Mouse (Mus musculus) limb, embryonic 12.5 days (tissue): ENCODE measurements around the gene D630003M21Rik. TPM values are rescaled to one million over a fixed set of nuclear protein-coding genes. Genes with fewer than 3 reads are reported as not detected.

Source experiments
- ATAC-seq: fragments of 200-750 bp; cut with Nextera tagmentation; 2 replicates; pipeline ENCODE4 v1.8.0; 2017; ENCODE audit warnings: low read depth, moderate TSS enrichment; ENCODE audit not compliant: insufficient number of reproducible peaks, insufficient read depth, low FRiP score, low TSS enrichment
- H3K27ac ChIP-seq: fragments of 300-500 bp; sonication (generic); 2 replicates; pipeline ENCODE4 v1.5.1; 2016; ENCODE audit warnings: mild to moderate bottlenecking, moderate library complexity
- H3K27me3 ChIP-seq: fragments of 300-500 bp; sonication (generic); 2 replicates; pipeline ENCODE4 v1.6.1; 2016; ENCODE audit warnings: mild to moderate bottlenecking, moderate library complexity
- H3K36me3 ChIP-seq: fragments of 300-500 bp; sonication (generic); 2 replicates; pipeline ENCODE4 v1.6.1; 2016; ENCODE audit warnings: mild to moderate bottlenecking, moderate library complexity
- H3K4me1 ChIP-seq: fragments of 300-500 bp; sonication (generic); replicated peaks from 2 replicates; pipeline ENCODE4 v1.6.1; 2016
- H3K4me2 ChIP-seq: fragments of 300-500 bp; sonication (generic); 2 replicates; pipeline ENCODE4 v1.6.1; 2016; ENCODE audit warnings: mild to moderate bottlenecking, moderate library complexity
- H3K4me3 ChIP-seq: fragments of 300-500 bp; sonication (generic); replicated peaks from 2 replicates; pipeline ENCODE4 v1.5.1; 2016; ENCODE audit warnings: mild to moderate bottlenecking
- H3K9ac ChIP-seq: fragments of 300-500 bp; sonication (generic); replicated peaks from 2 replicates; pipeline ENCODE4 v1.6.1; 2016; ENCODE audit warnings: mild to moderate bottlenecking, moderate library complexity
- H3K9me3 ChIP-seq: fragments of 300-500 bp; sonication (generic); 2 replicates; pipeline ENCODE4 v1.6.1; 2016; ENCODE audit warnings: mild to moderate bottlenecking, moderate library complexity
- WGBS: fragments of 180-500 bp; shearing (Covaris S2); methylation state at CpG from one replicate; pipeline ENCODE4 v1.1.7; 2016; 5-methylcytosine and 5-hydroxymethylcytosine counted together
- polyA plus RNA-seq: library from polyadenylated mRNA; unstranded; fragments of >200 nt; fragmentation: Nextera tagmentation; extraction: Ambion mirVana; gene quantifications from 2 replicates; pipeline ENCODE4 v1.2.1, GENCODE M21; 2016

Gene D630003M21Rik
- 10.2 TPM in 2 replicates for polyA plus RNA-seq

- Histone ChIP-seq H3K27me3 (peaks cover 11% of the 10 kb centered on the region; the same call in 1 of the 2 replicates), H3K36me3 (no peaks in the 10 kb centered on the region), H3K9ac (peak within 1 kb of the TSS; percentile 75), H3K4me1 (peaks cover 36% of the 10 kb centered on the region), H3K4me3 (peak within 1 kb of the TSS; percentile 55), H3K9me3 (no peaks in the 10 kb centered on the region; the same call in 1 of the 2 replicates), H3K27ac (peak within 1 kb of the TSS; percentile 86), H3K4me2 (peak within 1 kb of the TSS; percentile 90)
- WGBS = under 1% methylated on average over 44 of the region's 55 CpGs
- ATAC-seq = peak; percentile 82
These were observed at the start of gene D630003M21Rik for GRCm38 (mm10) chr2:158228670-158229502. D630003M21Rik (minus strand) TSS chr2:158229222.

GRCm38 (mm10) chr2:158276878-158277277, 47.9 kb upstream of the D630003M21Rik start:
- Histone ChIP-seq H3K4me3 (no peak overlapping the region), H3K27ac (no peak overlapping the region), H3K27me3 (no peaks in the 10 kb centered on the region), H3K36me3 (no peaks in the 10 kb centered on the region), H3K4me2 (no peak overlapping the region), H3K9me3 (no peaks in the 10 kb centered on the region), H3K9ac (no peak overlapping the region), H3K4me1 (peaks cover 10% of the 10 kb centered on the region)
- ATAC-seq = no peak
- WGBS = 80% methylated on average over 4 of the region's 4 CpGs

- ATAC-seq = no peak
- peaks cover 7% of the 10 kb centered on the region for H3K4me1 ChIP-seq
These were observed 47.4 kb upstream of the D630003M21Rik start for GRCm38 (mm10) chr2:158276451-158276850.

GRCm38 (mm10) chr2:158275811-158276210, 46.8 kb upstream of the D630003M21Rik start:
- 65% methylated on average over 4 of the region's 4 CpGs for WGBS
- Histone ChIP-seq H3K9me3 (no peaks in the 10 kb centered on the region), H3K27me3 (no peaks in the 10 kb centered on the region), H3K4me1 (peaks cover 7% of the 10 kb centered on the region), H3K27ac (no peak overlapping the region), H3K36me3 (no peaks in the 10 kb centered on the region), H3K4me2 (no peak overlapping the region), H3K4me3 (no peak overlapping the region), H3K9ac (no peak overlapping the region)
- ATAC-seq = no peak

More at GRCm38 (mm10) chr2:158276451-158276850, 47.4 kb upstream of the D630003M21Rik start:
- no peaks in the 10 kb centered on the region for H3K36me3 ChIP-seq
- H3K4me2 ChIP-seq = no peak overlapping the region
- H3K27me3 ChIP-seq = no peaks in the 10 kb centered on the region
- WGBS = 66% methylated on average over 6 of the region's 6 CpGs
- no peak overlapping the region for H3K9ac ChIP-seq
- H3K9me3 ChIP-seq = no peaks in the 10 kb centered on the region
- no peak overlapping the region for H3K4me3 ChIP-seq
- no peak overlapping the region for H3K27ac ChIP-seq

GRCm38 (mm10) chr2:158275349-158275748, 46.3 kb upstream of the D630003M21Rik start:
- Histone ChIP-seq H3K9me3 (no peaks in the 10 kb centered on the region), H3K36me3 (no peaks in the 10 kb centered on the region), H3K27me3 (0 out of 2 replicates have a peak, but pooled peaks cover 2% of the 10 kb centered on the region), H3K4me3 (no peak overlapping the region), H3K27ac (no peak overlapping the region), H3K4me2 (no peak overlapping the region), H3K9ac (no peak overlapping the region), H3K4me1 (peaks cover 7% of the 10 kb centered on the region)
- WGBS = 94% methylated on average over 3 of the region's 3 CpGs
- no peak for ATAC-seq

GRCm38 (mm10) chr2:158273646-158274045, 44.6 kb upstream of the D630003M21Rik start:
- Histone ChIP-seq H3K9ac (no peak overlapping the region), H3K27me3 (0 out of 2 replicates have a peak, but pooled peaks cover 9% of the 10 kb centered on the region), H3K4me1 (peaks cover 7% of the 10 kb centered on the region), H3K9me3 (no peaks in the 10 kb centered on the region), H3K36me3 (no peaks in the 10 kb centered on the region), H3K4me3 (no peak overlapping the region), H3K4me2 (no peak overlapping the region), H3K27ac (peak overlapping the region; percentile 80)
- no peak for ATAC-seq
- WGBS = 18% methylated on average over 2 of the region's 2 CpGs

GRCm38 (mm10) chr2:158270017-158270416, 41.0 kb upstream of the D630003M21Rik start:
- no peak for ATAC-seq
- H3K27ac ChIP-seq = no peak overlapping the region
- no peak overlapping the region for H3K4me2 ChIP-seq
- 0 out of 2 replicates have a peak, but pooled peaks cover 9% of the 10 kb centered on the region for H3K27me3 ChIP-seq
- H3K9me3 ChIP-seq = no peaks in the 10 kb centered on the region
- no peak overlapping the region for H3K4me3 ChIP-seq
- H3K4me1 ChIP-seq = peaks cover 7% of the 10 kb centered on the region
- 82% methylated on average over 8 of the region's 8 CpGs for WGBS
- no peak overlapping the region for H3K9ac ChIP-seq
- no peaks in the 10 kb centered on the region for H3K36me3 ChIP-seq

GRCm38 (mm10) chr2:158264877-158265276, 35.9 kb upstream of the D630003M21Rik start:
- no peaks in the 10 kb centered on the region for H3K9me3 ChIP-seq
- no peaks in the 10 kb centered on the region for H3K36me3 ChIP-seq
- no peak for ATAC-seq

GRCm38 (mm10) chr2:158259498-158259897, 30.5 kb upstream of the D630003M21Rik start:
- Histone ChIP-seq H3K4me2 (no peak overlapping the region), H3K36me3 (no peaks in the 10 kb centered on the region), H3K9ac (no peak overlapping the region), H3K4me3 (no peak overlapping the region), H3K9me3 (no peaks in the 10 kb centered on the region), H3K27ac (no peak overlapping the region), H3K27me3 (0 out of 2 replicates have a peak, but pooled peaks cover 8% of the 10 kb centered on the region), H3K4me1 (peaks cover 23% of the 10 kb centered on the region)
- WGBS = 75% methylated on average over 8 of the region's 8 CpGs
- ATAC-seq = no peak

More at GRCm38 (mm10) chr2:158264877-158265276, 35.9 kb upstream of the D630003M21Rik start:
- 0 out of 2 replicates have a peak, but pooled peaks cover 4% of the 10 kb centered on the region for H3K27me3 ChIP-seq
- H3K4me2 ChIP-seq = no peak overlapping the region
- H3K4me1 ChIP-seq = no peaks in the 10 kb centered on the region; the same call in 1 of the 2 replicates
- H3K27ac ChIP-seq = no peak overlapping the region
- 84% methylated on average over 3 of the region's 3 CpGs for WGBS
- H3K9ac ChIP-seq = no peak overlapping the region
- no peak overlapping the region for H3K4me3 ChIP-seq

- Histone ChIP-seq H3K27me3 (0 out of 2 replicates have a peak, but pooled peaks cover 8% of the 10 kb centered on the region), H3K4me1 (peaks cover 23% of the 10 kb centered on the region), H3K27ac (no peak overlapping the region), H3K9me3 (no peaks in the 10 kb centered on the region), H3K36me3 (no peaks in the 10 kb centered on the region), H3K9ac (no peak overlapping the region), H3K4me2 (no peak overlapping the region), H3K4me3 (no peak overlapping the region)
- 16% methylated on average over 12 of the region's 12 CpGs for WGBS
- no peak for ATAC-seq
These were observed 29.8 kb upstream of the D630003M21Rik start for GRCm38 (mm10) chr2:158258781-158259180.

- Histone ChIP-seq H3K9me3 (no peaks in the 10 kb centered on the region), H3K4me1 (peaks cover 23% of the 10 kb centered on the region), H3K4me3 (no peak within 1 kb of the TSS), H3K36me3 (no peaks in the 10 kb centered on the region), H3K27ac (no peak within 1 kb of the TSS), H3K27me3 (0 out of 2 replicates have a peak, but pooled peaks cover 8% of the 10 kb centered on the region), H3K4me2 (peak within 1 kb of the TSS; percentile 3; the same call in 1 of the 2 replicates), H3K9ac (no peak within 1 kb of the TSS)
- ATAC-seq = no peak
- WGBS = 51% methylated on average over 18 of the region's 18 CpGs
These were observed 29.0 kb upstream of the D630003M21Rik start, which contains the start of gene Bpi for GRCm38 (mm10) chr2:158258005-158258418. Bpi (plus strand) TSS chr2:158258094.
